8 mouse cellular contexts compared by ENCODE assay signal in the genomic region with DNA sequence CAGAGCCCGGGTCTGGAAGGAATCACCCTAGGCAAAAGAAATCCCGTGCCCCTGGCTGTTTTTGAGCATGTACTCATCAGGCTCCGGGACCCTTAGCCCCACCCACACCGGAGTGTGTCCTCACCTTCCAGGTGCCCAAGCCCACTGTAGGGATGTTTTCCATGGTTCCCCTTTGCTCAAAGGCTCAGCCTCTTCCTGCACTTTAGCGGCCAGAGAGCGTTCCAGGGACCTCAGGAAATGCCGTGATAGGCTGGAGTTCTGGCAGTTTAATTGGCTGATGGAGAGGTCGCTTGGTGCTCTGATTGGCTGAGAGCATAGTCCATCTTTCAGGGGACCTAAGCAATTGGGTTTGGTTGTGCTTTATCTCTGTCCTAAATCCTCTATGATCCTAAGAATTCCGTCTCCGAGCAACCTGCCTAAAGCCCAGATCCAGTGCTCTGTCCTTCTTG. TPM values are rescaled to one million over a fixed set of nuclear protein-coding genes. Genes with fewer than 3 reads are reported as not detected.
A peak's percentile ranks its signal among the peaks of the same experiment; 100 is the strongest.
DNase-seq lines count a peak whose midpoint lies in the region; ATAC-seq lines count a peak whose summit lies in the region.

TSS of gene Akr1e1 (minus strand) at position 214 of the 449 bp plus-strand sequence.

- no peaks in the 10 kb centered on the region for H3K4me1 ChIP-seq in intestine, embryonic 14.5 days (replicated peaks; ENCODE audit: control insufficient read depth, insufficient read depth, low read length)

- peak within 1 kb of the TSS; percentile 77 for H3K4me2 ChIP-seq in intestine, embryonic 14.5 days (ENCODE audit: low read length)

- peak within 1 kb of the TSS; percentile 68 for H3K4me3 ChIP-seq in intestine, embryonic 14.5 days (ENCODE audit: low read depth, low read length)

- DNase-seq in adrenal gland, adult 18-20 months (ENCODE audit: low spot score in 2 of 2) = peak; percentile 70 to 79
- peak; percentile 93 for DNase-seq in embryo, embryonic 11 days
- DNase-seq in gastrocnemius, postnatal 25 days = peak; percentile 91
- DNase-seq in intestine, embryonic 14.5 days (ENCODE audit: low spot score) = peak; percentile 86
- DNase-seq in left cerebral cortex, postnatal 14 days (ENCODE audit: low spot score in 2 of 2) = peak; percentile 91 to 96
- peak; percentile 91 for DNase-seq in mesoderm, embryonic 11.5 days (ENCODE audit: low read depth, low spot score)
- DNase-seq in right cerebral cortex, postnatal 36 days (ENCODE audit: low spot score in 2 of 2) = peak; percentile 90 to 94
- DNase-seq in yolk sac, embryonic 10.5 days (ENCODE audit: low spot score) = peak; percentile 91

- WGBS in intestine, embryonic 14.5 days = 1% methylated on average over 10 of the region's 10 CpGs

- intact Hi-C loops in left cerebral cortex, postnatal 14 days (cut with DNase I) = no loop called here

- peak within 1 kb of the TSS; percentile 71 for H3K9ac ChIP-seq in intestine, embryonic 14.5 days (ENCODE audit: low read length)

- peak within 1 kb of the TSS; percentile 65 for H3K27ac ChIP-seq in intestine, embryonic 14.5 days (ENCODE audit: low read depth)

- peak; percentile 99 for ATAC-seq in intestine, embryonic 14.5 days (replicated peaks; ENCODE audit: low FRiP score, low TSS enrichment, low read depth)

- H3K9me3 ChIP-seq in intestine, embryonic 14.5 days (ENCODE audit: control insufficient read depth, low read length) = no peaks in the 10 kb centered on the region

- no peaks in the 10 kb centered on the region for H3K27me3 ChIP-seq in intestine, embryonic 14.5 days (replicated peaks; ENCODE audit: control insufficient read depth, insufficient read depth, low read length)

- H3K36me3 ChIP-seq in intestine, embryonic 14.5 days (ENCODE audit: control insufficient read depth, insufficient read depth, low read length) = 0 out of 2 replicates have a peak, but pooled peaks cover under 1% of the 10 kb centered on the region

RNA-seq across cellular contexts. Expression of gene Akr1e1, which starts in this region (rescaled TPM):
- 10 to 100 TPM; 25.2 to 28.4 TPM for total RNA-seq in adrenal gland, adult 18-20 months (2021)
- total RNA-seq in gastrocnemius, postnatal 25 days (2021) = 10 to 100 TPM; 13.9 to 14.2 TPM
- polyA plus RNA-seq in intestine, embryonic 14.5 days (2014; fragmentation: Nextera tagmentation; extraction: Ambion mirVana) = 34.7 and 47.7 TPM in 2 replicates
- 10 to 100 TPM; 17.8 to 19.9 TPM for total RNA-seq in left cerebral cortex, postnatal 14 days (2021)

Comparison
In these comparisons a context has a peak if more than half of its experiments do, and no peak if none do; other contexts are left out.
1. Peak in every context shown above with its lines: DNase-seq, ATAC-seq, H3K4me3 ChIP-seq and H3K27ac ChIP-seq.